ENCODE assay signal across 13 mouse cellular contexts in genomic region chr4:97912155-97912554, GRCm38 (mm10).
DNase-seq lines count a peak whose midpoint lies in the region; ATAC-seq and TF ChIP-seq lines count a peak whose summit lies in the region.
"Had no signal": no experiment of that assay in that cellular context is flagged by ENCODE, and none has a peak within 500 bp of the region (broad histone marks: within the 10 kb centered on the region; RNA-seq: fewer than 3 reads in every experiment).

No protein-coding gene starts in this region.

- WGBS in forebrain, embryonic 15.5 days = 54% methylated on average over 6 of the region's 6 CpGs
- WGBS in forebrain, postnatal 0 days = 48% methylated on average over 6 of the region's 6 CpGs
- WGBS in liver, adult 2 months = 26% methylated on average over 6 of the region's 6 CpGs
- 45% methylated on average over 6 of the region's 6 CpGs for WGBS in hindbrain, embryonic 15.5 days
- 74% methylated on average over 6 of the region's 6 CpGs for WGBS in kidney, adult 2 months

- H3K4me3 ChIP-seq in forebrain, embryonic 15.5 days = no peak overlapping the region
- no peak overlapping the region for H3K4me3 ChIP-seq in forebrain, postnatal 0 days (ENCODE audit: low read depth, low read length)
- H3K4me3 ChIP-seq in liver, adult 2 months (ENCODE audit: insufficient read depth, low read depth, low read length) = no peak overlapping the region
- no peak overlapping the region for H3K4me3 ChIP-seq in brown adipose tissue, adult 24 weeks (ENCODE audit: insufficient read depth, low read depth, low read length)
- no peak overlapping the region for H3K4me3 ChIP-seq in hindbrain, embryonic 15.5 days
- H3K4me3 ChIP-seq in kidney, adult 2 months (ENCODE audit: insufficient read depth, low read depth, low read length) = no peak overlapping the region
- H3K4me3 ChIP-seq: erythroblast, embryonic 14.5 days; heart, embryonic 10.5 days; limb, embryonic 15.5 days had no signal

- H3K9ac ChIP-seq in forebrain, embryonic 15.5 days (replicated peaks) = no peak overlapping the region
- H3K9ac ChIP-seq in forebrain, postnatal 0 days = no peak overlapping the region
- no peak overlapping the region for H3K9ac ChIP-seq in liver, adult 2 months (ENCODE audit: low read depth, low read length)
- no peak overlapping the region for H3K9ac ChIP-seq in hindbrain, embryonic 15.5 days
- H3K9ac ChIP-seq: limb, embryonic 15.5 days had no signal

- peak overlapping the region; percentile 93 for H3K27ac ChIP-seq in forebrain, embryonic 15.5 days (replicated peaks)
- no peak overlapping the region for H3K27ac ChIP-seq in forebrain, postnatal 0 days (ENCODE audit: low read depth, low read length)
- peak overlapping the region; percentile 45 for H3K27ac ChIP-seq in liver, adult 2 months (replicated peaks; ENCODE audit: insufficient read depth, low read depth, low read length)
- peak overlapping the region; percentile 24 for H3K27ac ChIP-seq in brown adipose tissue, adult 24 weeks (replicated peaks; ENCODE audit: low read depth, low read length)
- peak overlapping the region; percentile 42; the same call in 1 of the 2 replicates for H3K27ac ChIP-seq in hindbrain, embryonic 15.5 days (replicated peaks)
- no peak overlapping the region for H3K27ac ChIP-seq in kidney, adult 2 months (ENCODE audit: insufficient read depth, low read depth, low read length)
- H3K27ac ChIP-seq: heart, embryonic 10.5 days; limb, embryonic 15.5 days had no signal

- H3K4me2 ChIP-seq in forebrain, embryonic 15.5 days (replicated peaks) = no peak overlapping the region
- no peak overlapping the region for H3K4me2 ChIP-seq in forebrain, postnatal 0 days (ENCODE audit: low read depth)
- no peak overlapping the region for H3K4me2 ChIP-seq in hindbrain, embryonic 15.5 days
- H3K4me2 ChIP-seq: limb, embryonic 15.5 days had no signal

- no peaks in the 10 kb centered on the region for H3K27me3 ChIP-seq in forebrain, embryonic 15.5 days
- H3K27me3 ChIP-seq in forebrain, postnatal 0 days (ENCODE audit: insufficient read depth, low read length) = no peaks in the 10 kb centered on the region; the same call in 1 of the 2 replicates
- no peaks in the 10 kb centered on the region for H3K27me3 ChIP-seq in liver, adult 2 months (ENCODE audit: control insufficient read depth, insufficient read depth, low read length)
- H3K27me3 ChIP-seq in hindbrain, embryonic 15.5 days = no peaks in the 10 kb centered on the region
- H3K27me3 ChIP-seq in kidney, adult 2 months (replicated peaks; ENCODE audit: control insufficient read depth, insufficient read depth, low read length) = no peaks in the 10 kb centered on the region
- H3K27me3 ChIP-seq: limb, embryonic 15.5 days had no signal

- H3K36me3 ChIP-seq in forebrain, embryonic 15.5 days = no peaks in the 10 kb centered on the region
- H3K36me3 ChIP-seq in forebrain, postnatal 0 days (ENCODE audit: insufficient read depth) = no peaks in the 10 kb centered on the region
- no peaks in the 10 kb centered on the region for H3K36me3 ChIP-seq in liver, adult 2 months (ENCODE audit: control insufficient read depth, insufficient read depth, low read length)
- no peaks in the 10 kb centered on the region for H3K36me3 ChIP-seq in hindbrain, embryonic 15.5 days
- H3K36me3 ChIP-seq in kidney, adult 2 months (ENCODE audit: control insufficient read depth, insufficient read depth, low read length) = no peaks in the 10 kb centered on the region
- H3K36me3 ChIP-seq: heart, embryonic 10.5 days; limb, embryonic 15.5 days had no signal

- H3K4me1 ChIP-seq in forebrain, embryonic 15.5 days = peaks cover 59% of the 10 kb centered on the region
- H3K4me1 ChIP-seq in forebrain, postnatal 0 days (ENCODE audit: insufficient read depth) = peaks cover 27% of the 10 kb centered on the region
- H3K4me1 ChIP-seq in liver, adult 2 months (ENCODE audit: control insufficient read depth, insufficient read depth, low read length) = peaks cover 19% of the 10 kb centered on the region
- H3K4me1 ChIP-seq in brown adipose tissue, adult 24 weeks (ENCODE audit: control insufficient read depth, insufficient read depth, insufficient read length, low read length) = peaks cover 15% of the 10 kb centered on the region
- H3K4me1 ChIP-seq in hindbrain, embryonic 15.5 days (replicated peaks) = peaks cover 38% of the 10 kb centered on the region
- H3K4me1 ChIP-seq in kidney, adult 2 months (ENCODE audit: control insufficient read depth, insufficient read depth, low read length) = peaks cover 8% of the 10 kb centered on the region; the same call in 1 of the 2 replicates

- ATAC-seq in forebrain, embryonic 15.5 days (replicated peaks) = peak; percentile 33; the same call in 1 of the 2 replicates
- no peak for ATAC-seq in forebrain, postnatal 0 days
- ATAC-seq in hindbrain, embryonic 15.5 days (ENCODE audit: low FRiP score, low read depth) = 0 out of 2 replicates have a peak, but pooled peaks have one; percentile 40

- H3K9me3 ChIP-seq in forebrain, embryonic 15.5 days = no peaks in the 10 kb centered on the region
- no peaks in the 10 kb centered on the region for H3K9me3 ChIP-seq in forebrain, postnatal 0 days (ENCODE audit: low read length)
- no peaks in the 10 kb centered on the region for H3K9me3 ChIP-seq in hindbrain, embryonic 15.5 days
- H3K9me3 ChIP-seq: heart, embryonic 10.5 days; limb, embryonic 15.5 days had no signal

- no peak for DNase-seq in forebrain, postnatal 0 days
- DNase-seq in liver, adult 2 months (ENCODE audit: extremely low read depth, low read depth, low spot score) = no peak
- DNase-seq in liver = no peak
- DNase-seq in kidney, adult 2 months = no peak
- DNase-seq: embryo, embryonic 11 days; lung, postnatal 14 days; retina, postnatal 1 day had no signal

- TF ChIP-seq POLR2A in liver, adult 2 months (IDR thresholded peaks at IDR 0.05; ENCODE audit: extremely low read depth, insufficient read depth, low read length) = no peak
- TF ChIP-seq POLR2A in kidney, adult 2 months (IDR thresholded peaks at IDR 0.05; ENCODE audit: low read depth, low read length) = no peak

- H3K79me2 ChIP-seq in liver, adult 2 months (ENCODE audit: control insufficient read depth, insufficient read depth, low read length) = peaks cover 16% of the 10 kb centered on the region; the same call in 1 of the 2 replicates

- TF ChIP-seq CTCF in forebrain, postnatal 0 days (IDR thresholded peaks at IDR 0.05; ENCODE audit: low read depth) = no peak
- TF ChIP-seq CTCF in liver, adult 2 months (IDR thresholded peaks at IDR 0.05; ENCODE audit: low read depth, low read length) = no peak
- TF ChIP-seq CTCF in kidney, adult 2 months (conservative IDR thresholded peaks at IDR 0.05; ENCODE audit: insufficient read depth, insufficient read length, low read depth, low read length) = no peak

Comparison
In these comparisons a context has a peak if more than half of its experiments do, and no peak if none do; other contexts are left out.
1. H3K27ac ChIP-seq: peak in forebrain, embryonic 15.5 days (single experiment), liver, adult 2 months (single experiment), brown adipose tissue, adult 24 weeks (single experiment) and hindbrain, embryonic 15.5 days (single experiment); none in forebrain, postnatal 0 days (single experiment) and kidney, adult 2 months (single experiment).